Mouse (Mus musculus) lung, embryonic 14.5 days (tissue): ENCODE data around the gene D2hgdh. TPM values are rescaled to one million over a fixed set of nuclear protein-coding genes. Genes with fewer than 3 reads are reported as not detected.
"Not testable (repeated sequence)": the region's sequence is repeated elsewhere in the genome, so short reads cannot be mapped to it uniquely, and the experiment has no call there.

Source experiments
- ATAC-seq: fragments of 200-750 bp; cut with Nextera tagmentation; 2 replicates; pipeline ENCODE4 v1.8.0; 2017; ENCODE audit warnings: mild to moderate bottlenecking, moderate TSS enrichment, moderate library complexity; ENCODE audit not compliant: insufficient read depth
- DNase-seq: peaks from one replicate; pipeline ENCODE4 v3.0.0-alpha.2; 2015
- H3K27ac ChIP-seq: fragments of 300-500 bp; sonication (generic); 2 replicates; pipeline ENCODE4 v1.5.1; 2014; ENCODE audit warnings: low read depth, mild to moderate bottlenecking, moderate library complexity
- H3K27me3 ChIP-seq: fragments of 300-500 bp; sonication (generic); 2 replicates; pipeline ENCODE4 v1.6.1; 2014; ENCODE audit warnings: low read length, control low read depth; ENCODE audit not compliant: insufficient read depth
- H3K36me3 ChIP-seq: fragments of 300-500 bp; sonication (generic); 2 replicates; pipeline ENCODE4 v1.6.1; 2014; ENCODE audit warnings: control low read depth; ENCODE audit not compliant: insufficient read depth
- H3K4me1 ChIP-seq: fragments of 300-500 bp; sonication (generic); 2 replicates; pipeline ENCODE4 v1.6.1; 2014; ENCODE audit warnings: antibody characterized with exemption, control low read depth; ENCODE audit not compliant: insufficient read depth
- H3K4me2 ChIP-seq: fragments of 300-500 bp; sonication (generic); 2 replicates; pipeline ENCODE4 v1.6.1; 2014; ENCODE audit warnings: mild to moderate bottlenecking
- H3K4me3 ChIP-seq: fragments of 300-500 bp; sonication (generic); 2 replicates; pipeline ENCODE4 v1.5.1; 2014; ENCODE audit warnings: low read depth, low read length
- H3K9ac ChIP-seq: fragments of 300-500 bp; sonication (generic); 2 replicates; pipeline ENCODE4 v1.6.1; 2014
- H3K9me3 ChIP-seq: fragments of 300-500 bp; sonication (generic); 2 replicates; pipeline ENCODE4 v1.6.1; 2016; ENCODE audit warnings: low read depth, low read length, control low read depth
- CTCF ChIP-seq: IDR thresholded peaks from 2 replicates; pipeline ENCODE4 v1.5.1; 2016; ENCODE audit warnings: antibody characterized with exemption, low read depth
- WGBS: fragments of 180-500 bp; shearing (Covaris S2); extraction: QIAGEN DNeasy Blood & Tissue Kit; methylation state at CpG from one replicate; pipeline ENCODE4 v1.1.7; 2014; 5-methylcytosine and 5-hydroxymethylcytosine counted together
- polyA plus RNA-seq: library from polyadenylated mRNA; unstranded; fragments of >200 nt; fragmentation: Nextera tagmentation; extraction: Ambion mirVana; gene quantifications from 2 replicates; pipeline ENCODE4 v1.2.1, GENCODE M21; 2014

The D2hgdh gene
- polyA plus RNA-seq, 1 experiment from 2014 or later = 11.1 TPM

- no peaks in the 10 kb centered on the region for H3K9me3 ChIP-seq
- no peak overlapping the region for H3K27ac ChIP-seq
- no peak for TF ChIP-seq CTCF
- H3K27me3 ChIP-seq = no peaks in the 10 kb centered on the region
- H3K4me1 ChIP-seq = peaks cover 3% of the 10 kb centered on the region; the same call in 1 of the 2 replicates
- H3K4me3 ChIP-seq = no peak overlapping the region
- DNase-seq = no peak
- 87% methylated on average over 9 of the region's 9 CpGs for WGBS
- peaks cover 5% of the 10 kb centered on the region; the same call in 1 of the 2 replicates for H3K36me3 ChIP-seq
- no peak for ATAC-seq
- H3K4me2 ChIP-seq = peak overlapping the region; percentile 89
- H3K9ac ChIP-seq = no peak overlapping the region
Measured at GRCm38 (mm10) chr1:93826540-93826835, 1.8 kb downstream of the D2hgdh start.

- H3K4me1 ChIP-seq, DNase-seq, H3K4me2 ChIP-seq, H3K27ac ChIP-seq, H3K9me3 ChIP-seq, H3K27me3 ChIP-seq, H3K9ac ChIP-seq, H3K4me3 ChIP-seq: not testable (repeated sequence)
- TF ChIP-seq CTCF = peak; percentile 21; the same call in 1 of the 2 replicates
- 61% methylated on average over 3 of the region's 4 CpGs for WGBS
- ATAC-seq = peak; percentile 16; the same call in 1 of the 2 replicates
- H3K36me3 ChIP-seq = peaks cover 13% of the 10 kb centered on the region; the same call in 1 of the 2 replicates
Measured at GRCm38 (mm10) chr1:93832754-93833360, 8.1 kb downstream of the D2hgdh start.

- 83% methylated on average over 7 of the region's 7 CpGs for whole genome bisulfite sequencing
- DNase-seq = no peak
- peaks cover 15% of the 10 kb centered on the region; the same call in 1 of the 2 replicates for H3K36me3 ChIP-seq
- no peak for TF ChIP-seq CTCF
- no peaks in the 10 kb centered on the region for H3K9me3 ChIP-seq
- no peak overlapping the region for H3K27ac ChIP-seq
- H3K4me3 ChIP-seq = no peak overlapping the region
- no peak overlapping the region for H3K9ac ChIP-seq
- H3K27me3 ChIP-seq = no peaks in the 10 kb centered on the region
- no peak for ATAC-seq
- no peak overlapping the region for H3K4me2 ChIP-seq
- H3K4me1 ChIP-seq = no peaks in the 10 kb centered on the region
Measured at GRCm38 (mm10) chr1:93834671-93835150, 10.0 kb downstream of the D2hgdh start.

GRCm38 (mm10) chr1:93835211-93835610, 10.5 kb downstream of the D2hgdh start:
- no peak overlapping the region for H3K4me3 ChIP-seq
- H3K4me1 ChIP-seq = no peaks in the 10 kb centered on the region
- H3K36me3 ChIP-seq = peaks cover 15% of the 10 kb centered on the region; the same call in 1 of the 2 replicates
- H3K27ac ChIP-seq = no peak overlapping the region
- no peak overlapping the region for H3K9ac ChIP-seq
- H3K27me3 ChIP-seq = no peaks in the 10 kb centered on the region
- no peak for TF ChIP-seq CTCF
- WGBS = 93% methylated on average over 4 of the region's 4 CpGs
- no peaks in the 10 kb centered on the region for H3K9me3 ChIP-seq
- no peak overlapping the region for H3K4me2 ChIP-seq
- no peak; the same call in 1 of the 2 replicates for ATAC-seq
- no peak for DNase-seq

GRCm38 (mm10) chr1:93835876-93836531, 11.3 kb downstream of the D2hgdh start:
- no peak overlapping the region for H3K9ac ChIP-seq
- H3K4me3 ChIP-seq = no peak overlapping the region
- H3K9me3 ChIP-seq = no peaks in the 10 kb centered on the region
- H3K4me2 ChIP-seq = no peak overlapping the region
- H3K4me1 ChIP-seq = no peaks in the 10 kb centered on the region
- WGBS = 87% methylated on average over 6 of the region's 6 CpGs
- ATAC-seq = no peak
- no peak for DNase-seq
- H3K27me3 ChIP-seq = no peaks in the 10 kb centered on the region
- TF ChIP-seq CTCF = no peak
- H3K36me3 ChIP-seq = peaks cover 15% of the 10 kb centered on the region; the same call in 1 of the 2 replicates
- no peak overlapping the region for H3K27ac ChIP-seq

GRCm38 (mm10) chr1:93836532-93836913, 11.8 kb downstream of the D2hgdh start:
- peaks cover 15% of the 10 kb centered on the region; the same call in 1 of the 2 replicates for H3K36me3 ChIP-seq
- H3K4me2 ChIP-seq = no peak overlapping the region
- H3K4me3 ChIP-seq = no peak overlapping the region
- H3K27ac ChIP-seq = no peak overlapping the region
- no peak for TF ChIP-seq CTCF
- no peaks in the 10 kb centered on the region for H3K27me3 ChIP-seq
- 86% methylated on average over 2 of the region's 2 CpGs for WGBS
- DNase-seq = no peak
- H3K4me1 ChIP-seq = no peaks in the 10 kb centered on the region
- no peak for ATAC-seq
- H3K9me3 ChIP-seq = no peaks in the 10 kb centered on the region
- H3K9ac ChIP-seq = no peak overlapping the region

DNA sequence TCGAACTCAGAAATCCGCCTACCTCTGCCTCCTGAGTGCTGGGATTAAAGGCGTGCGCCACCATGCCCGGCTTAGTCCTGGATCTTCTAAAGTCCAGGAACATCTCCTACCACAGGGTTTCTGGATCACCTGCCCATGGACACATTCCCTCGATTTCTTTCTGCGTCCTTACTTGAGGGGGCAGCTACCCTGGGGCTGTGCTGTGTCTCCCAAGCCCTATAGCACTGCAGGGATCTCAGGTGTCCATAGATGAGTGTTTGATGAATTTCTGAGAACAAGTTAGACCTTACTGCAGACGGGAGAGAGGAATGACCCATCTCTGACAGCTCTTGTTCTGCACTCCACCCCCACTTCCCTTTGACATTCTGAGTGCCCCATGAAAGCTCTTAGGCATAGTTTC, 12.6 kb downstream of the D2hgdh start:
- TF ChIP-seq CTCF = no peak
- no peaks in the 10 kb centered on the region for H3K27me3 ChIP-seq
- H3K36me3 ChIP-seq = peaks cover 15% of the 10 kb centered on the region; the same call in 1 of the 2 replicates
- H3K4me1 ChIP-seq = no peaks in the 10 kb centered on the region
- no peak for DNase-seq
- 91% methylated on average over 8 of the region's 8 CpGs for WGBS
- ATAC-seq = no peak
- no peak overlapping the region for H3K9ac ChIP-seq
- H3K9me3 ChIP-seq = no peaks in the 10 kb centered on the region
- H3K27ac ChIP-seq = no peak overlapping the region
- no peak overlapping the region for H3K4me2 ChIP-seq
- H3K4me3 ChIP-seq = no peak overlapping the region

- 88% methylated on average over 8 of the region's 8 CpGs for WGBS
- H3K27ac ChIP-seq, H3K9ac ChIP-seq, H3K4me3 ChIP-seq, DNase-seq, ATAC-seq, H3K4me1 ChIP-seq, H3K27me3 ChIP-seq, H3K9me3 ChIP-seq, H3K4me2 ChIP-seq: not testable (repeated sequence)
- peaks cover 15% of the 10 kb centered on the region; the same call in 1 of the 2 replicates for H3K36me3 ChIP-seq
Measured at GRCm38 (mm10) chr1:93838569-93838968, 13.9 kb downstream of the D2hgdh start.

DNA sequence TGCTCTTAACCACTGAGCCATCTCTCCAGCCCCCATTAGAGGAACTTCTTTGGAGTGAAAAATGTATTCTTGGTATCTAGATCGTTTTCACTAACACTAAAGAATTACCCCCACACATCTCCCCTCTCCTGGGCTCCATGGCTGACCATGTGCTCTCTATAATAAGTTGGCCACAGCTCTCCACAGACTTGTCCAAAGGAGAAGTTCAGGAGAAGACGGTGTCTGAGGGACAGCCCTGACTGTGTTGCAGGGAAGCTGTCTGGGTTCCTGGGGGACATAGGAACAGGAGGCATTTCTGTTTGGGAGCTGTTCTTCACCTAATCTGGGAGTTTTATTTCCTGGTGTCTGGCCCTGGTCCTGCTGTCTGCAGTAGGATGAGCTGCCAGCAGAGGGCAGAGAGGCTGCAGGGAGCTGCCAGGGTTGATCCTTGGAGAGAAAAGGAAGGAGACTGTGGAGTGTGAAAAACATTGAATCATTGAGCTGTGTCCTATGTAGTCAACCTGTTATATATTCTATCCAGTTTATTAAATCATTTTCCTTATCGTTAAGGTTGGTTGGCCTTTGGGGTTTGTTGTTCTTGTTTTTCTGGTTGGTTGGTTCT, 21.2 kb downstream of the D2hgdh start:
- H3K36me3 ChIP-seq, H3K4me3 ChIP-seq, H3K9me3 ChIP-seq, H3K27ac ChIP-seq, H3K27me3 ChIP-seq, H3K4me2 ChIP-seq, H3K4me1 ChIP-seq, H3K9ac ChIP-seq, DNase-seq: not testable (repeated sequence)
- WGBS = 59% methylated on average over 1 of the region's 3 CpGs
- peak; percentile 49; the same call in 1 of the 2 replicates for ATAC-seq

GRCm38 (mm10) chr1:93855790-93856189, 31.1 kb downstream of the D2hgdh start:
- H3K27me3 ChIP-seq, H3K36me3 ChIP-seq, H3K9ac ChIP-seq, H3K9me3 ChIP-seq, H3K4me1 ChIP-seq, ATAC-seq, DNase-seq, H3K4me3 ChIP-seq, H3K27ac ChIP-seq, H3K4me2 ChIP-seq: not testable (repeated sequence)
- WGBS = 82% methylated on average over 4 of the region's 4 CpGs
